Mouse (Mus musculus): Measurements from ENCODE around the gene Golga3.

Golga3 gene

DNA sequence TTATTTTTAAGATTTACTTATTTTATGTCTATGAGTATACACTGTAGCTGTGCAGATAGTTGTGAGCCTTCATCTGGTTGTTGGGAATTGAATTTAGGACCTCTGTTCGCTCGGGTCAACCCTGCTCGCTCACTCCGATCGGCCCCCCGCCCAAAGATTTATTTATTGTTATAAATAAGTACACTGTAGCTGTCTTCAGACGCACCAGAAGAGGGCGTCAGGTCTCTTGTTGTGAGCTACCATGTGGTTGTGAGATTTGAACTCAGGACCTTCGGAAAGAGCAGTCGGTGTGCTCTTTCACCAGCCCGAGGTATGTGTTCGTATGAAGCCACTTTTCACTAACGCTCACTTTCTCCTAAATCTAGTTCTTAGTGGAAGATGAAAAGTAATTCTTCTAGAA is 55.1 kb downstream of the Golga3 start:
- no peak for DNase-seq (ENCODE audit: low read depth, low spot score)

DNA sequence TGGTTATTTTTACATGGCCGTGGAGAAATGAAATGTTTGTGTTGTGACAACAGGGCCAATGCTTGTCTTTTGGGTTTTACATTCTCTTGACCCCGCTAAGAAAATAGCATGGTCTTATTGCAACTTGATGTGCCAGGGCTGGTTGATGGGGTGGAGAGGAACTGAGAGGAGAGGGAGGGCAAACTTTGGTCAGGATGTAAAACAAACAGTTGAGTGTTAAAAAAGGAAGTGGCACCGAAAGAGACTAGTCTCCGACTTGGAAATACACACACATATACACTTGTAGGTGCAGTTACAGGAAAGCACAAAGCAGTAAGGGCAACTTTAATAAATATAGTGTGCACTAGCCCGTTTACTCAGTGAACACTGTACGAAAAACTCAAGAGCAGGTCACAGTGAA is 55.8 kb downstream of the Golga3 start:
- no peak for DNase-seq (ENCODE audit: low read depth, low spot score)

DNA sequence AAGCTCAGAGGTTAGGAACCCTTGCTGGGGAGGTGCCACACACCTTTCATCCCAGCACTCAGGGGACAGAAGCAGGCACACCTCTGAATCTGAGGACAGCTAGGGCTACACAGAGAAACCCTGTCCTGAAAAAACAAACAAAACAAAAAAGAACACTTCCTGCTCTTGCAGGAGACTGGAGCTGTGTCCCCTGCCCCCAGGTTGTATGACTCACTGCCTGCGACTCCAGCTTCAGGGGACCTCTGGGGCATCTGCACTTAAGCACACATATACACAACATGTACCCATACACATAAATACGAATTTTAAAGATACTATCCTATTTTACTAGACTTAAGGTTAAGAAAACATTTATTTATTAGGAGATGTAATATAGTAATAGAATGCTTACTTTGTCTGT is 67.6 kb downstream of the Golga3 start:
- DNase-seq (ENCODE audit: low read depth, low spot score) = no peak

DNA sequence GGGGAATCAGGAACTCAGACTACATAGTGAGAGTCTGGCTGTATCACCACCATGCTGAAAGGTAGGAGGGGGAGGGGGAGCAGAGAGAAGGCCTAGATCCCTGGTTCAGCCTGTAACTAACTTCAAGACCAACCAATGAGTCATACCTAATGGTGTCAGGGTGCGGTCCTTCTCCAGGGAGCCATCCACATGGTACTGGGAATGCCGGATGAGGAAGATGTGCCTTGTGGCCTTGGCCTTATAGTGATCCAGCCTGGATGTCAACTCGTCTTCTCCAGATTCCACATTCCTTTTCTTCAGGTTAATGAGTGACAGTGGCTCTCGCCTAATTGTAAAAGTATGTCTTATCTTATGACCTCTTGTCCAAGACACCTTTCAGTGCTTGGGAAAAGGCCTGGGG is 90.4 kb downstream of the Golga3 start:
- DNase-seq (ENCODE audit: low read depth, low spot score) = no peak

DNA sequence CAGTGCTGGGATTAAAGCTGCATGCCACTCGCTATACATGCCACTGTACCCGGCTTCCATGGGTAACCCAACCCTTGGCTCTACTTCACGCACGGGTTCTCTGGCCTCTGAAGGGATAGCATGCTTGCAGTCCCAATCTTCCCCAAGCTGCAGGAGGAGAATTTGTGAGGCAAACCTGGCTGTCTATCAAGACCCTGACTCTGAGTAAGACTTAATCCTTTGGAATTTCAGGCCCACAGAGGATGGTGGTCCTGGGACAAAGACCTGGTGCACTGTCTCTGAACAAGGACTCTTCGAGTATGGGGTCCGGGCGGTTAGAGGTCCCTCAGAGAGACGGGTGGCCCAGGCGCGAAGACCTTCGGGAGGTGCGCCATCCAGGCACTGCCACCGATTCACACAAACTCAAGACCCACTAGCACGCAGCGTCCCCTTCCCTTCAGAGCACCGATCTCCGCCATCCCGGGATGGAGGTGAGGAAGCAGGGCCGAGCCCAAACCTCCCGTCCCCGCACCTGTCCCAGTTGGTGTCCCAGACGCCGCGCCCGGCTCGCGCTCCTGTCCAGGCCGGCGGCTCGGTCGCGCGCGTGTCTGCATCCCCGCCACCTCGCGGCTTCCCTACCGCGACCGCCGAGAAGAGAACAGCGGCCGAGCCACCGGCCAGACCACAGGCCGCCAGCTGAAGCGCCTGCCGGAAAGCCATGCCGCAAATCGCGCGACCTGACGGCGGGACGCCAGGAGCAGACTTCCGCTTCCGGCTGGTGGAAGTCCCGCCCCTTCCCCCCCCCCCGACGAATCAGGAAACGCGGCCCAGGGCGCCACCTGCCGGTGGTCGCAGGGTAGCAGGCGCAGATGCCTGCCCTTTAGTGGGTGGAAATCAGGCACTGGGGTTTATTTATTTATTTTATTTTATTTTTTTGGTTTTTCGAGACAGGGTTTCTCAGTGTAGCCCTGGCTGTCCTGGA is 92.9 kb downstream of the Golga3 start, which contains the start of gene Pgam5:
Pgam5 (minus strand) TSS at position 773 of the 961 bp plus-strand sequence.
- DNase-seq (ENCODE audit: low read depth, low spot score) = peak; percentile 66

DNA sequence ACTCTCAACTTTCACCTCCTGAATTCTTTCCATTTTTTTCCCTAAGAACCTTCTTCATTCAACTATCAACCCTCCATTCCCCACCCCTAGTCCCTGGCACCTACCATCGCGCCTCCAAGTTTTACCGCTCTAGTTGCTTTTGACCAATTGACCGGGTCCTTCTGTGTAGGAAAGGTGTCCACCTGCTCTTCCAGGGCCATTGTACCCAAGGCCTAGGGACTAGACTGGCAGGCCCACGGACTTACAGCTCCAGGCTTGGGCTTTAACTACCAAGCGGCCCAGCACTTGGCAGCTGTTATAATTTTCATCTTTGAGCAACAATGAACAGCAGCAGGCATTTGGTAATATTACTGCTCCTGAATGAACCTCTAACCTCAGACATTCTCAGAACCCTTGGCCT is 93.7 kb downstream of the Golga3 start:
- DNase-seq (ENCODE audit: low read depth, low spot score) = no peak

DNA sequence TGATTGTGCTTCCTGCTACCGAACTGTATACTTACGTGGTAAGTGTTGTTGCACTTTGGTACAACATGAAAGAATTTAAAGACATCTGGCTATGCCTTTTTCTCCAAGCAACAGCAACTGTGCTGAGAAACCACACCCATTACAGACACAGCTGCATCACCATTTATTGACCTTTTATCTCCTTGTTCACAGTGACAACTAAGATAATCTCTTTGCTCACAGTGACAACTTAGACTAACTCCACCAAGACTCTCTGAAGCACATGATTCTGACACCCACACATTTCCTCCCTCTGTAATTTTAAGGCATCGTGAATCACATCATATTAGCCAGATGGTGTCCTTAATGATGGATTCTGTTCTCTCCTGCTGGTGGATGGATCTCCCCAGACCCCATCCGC is 97.6 kb downstream of the Golga3 start:
- no peak for DNase-seq (ENCODE audit: low read depth, low spot score)

DNA sequence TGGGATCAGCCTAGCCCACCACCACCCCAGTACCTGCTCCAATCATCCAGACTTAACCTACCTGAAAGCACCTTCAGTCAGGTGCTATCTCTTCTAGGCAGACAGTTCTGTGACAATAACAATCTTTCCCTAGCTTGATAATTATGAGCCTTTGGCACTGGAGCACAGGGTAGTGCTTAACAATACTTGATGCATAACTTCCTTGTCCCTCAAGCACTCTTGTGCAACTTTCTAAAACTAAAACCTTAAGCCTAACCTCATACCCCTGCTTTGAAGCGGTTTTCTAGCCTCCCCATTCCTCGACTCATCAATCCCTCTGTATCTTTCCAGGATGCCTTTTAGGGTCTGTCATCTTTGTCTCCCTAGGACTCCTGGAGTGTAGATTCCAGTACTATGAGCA is 98.3 kb downstream of the Golga3 start:
- no peak for DNase-seq (ENCODE audit: low read depth, low spot score)

Measured in brain, embryonic 18.5 days (tissue).